Mouse (Mus musculus): ENCODE results near the gene Cisd3.

GRCm38 (mm10) chr11:97713896-97714295, 28.3 kb downstream of the Cisd3 start:
- TF ChIP-seq EP300 (IDR thresholded peaks at IDR 0.05), result no peak
- TF ChIP-seq CTCF (IDR thresholded peaks at IDR 0.05), result no peak

Measured in lung, postnatal 0 days (tissue).